Mouse (Mus musculus) heart, embryonic 14.5 days (tissue): ENCODE results near the gene Scn3b. TPM values are rescaled to one million over a fixed set of nuclear protein-coding genes. Genes with fewer than 3 reads are reported as not detected.
A peak's percentile ranks its signal among the peaks of the same experiment; 100 is the strongest.

Source experiments
- ATAC-seq: fragments of 200-750 bp; cut with Nextera tagmentation; 2 replicates; pipeline ENCODE4 v1.8.0; 2017; ENCODE audit warnings: low read depth, moderate TSS enrichment; ENCODE audit not compliant: insufficient number of reproducible peaks, insufficient read depth, low FRiP score
- H3K27ac ChIP-seq, 2 experiments: fragments of 200-500 bp in 1 of 2; fragments of 300-500 bp in 1 of 2; sonication (generic) in 1 of 2; replicated peaks in 1 of 2; 2 replicates each; pipeline ENCODE4 v1.5.1; 2012 to 2014; ENCODE audit warnings: low read depth in 2 of 2, low read length in 2 of 2, control low read depth in 1 of 2, mild to moderate bottlenecking in 1 of 2, mixed read lengths in 1 of 2; ENCODE audit not compliant: control insufficient read depth in 1 of 2, insufficient read depth in 1 of 2
- H3K27me3 ChIP-seq: fragments of 300-500 bp; sonication (generic); 2 replicates; pipeline ENCODE4 v1.6.1; 2014; ENCODE audit warnings: mild to moderate bottlenecking, low read length, control low read depth; ENCODE audit not compliant: control insufficient read depth, insufficient read depth
- H3K36me3 ChIP-seq: fragments of 300-500 bp; sonication (generic); 2 replicates; pipeline ENCODE4 v1.6.1; 2014; ENCODE audit warnings: mild to moderate bottlenecking, control low read depth, low read length, mixed read lengths; ENCODE audit not compliant: control insufficient read depth, insufficient read depth
- H3K4me1 ChIP-seq, 2 experiments: fragments of 200-500 bp in 1 of 2; fragments of 300-500 bp in 1 of 2; sonication (generic) in 1 of 2; 2 replicates each; pipeline ENCODE4 v1.6.1; 2012 to 2014; ENCODE audit warnings: low read length in 2 of 2, control low read depth in 1 of 2, mixed read lengths in 1 of 2; ENCODE audit not compliant: control insufficient read depth in 2 of 2, insufficient read depth in 2 of 2
- H3K4me2 ChIP-seq: fragments of 300-500 bp; sonication (generic); 2 replicates; pipeline ENCODE4 v1.6.1; 2014; ENCODE audit warnings: mild to moderate bottlenecking, low read length
- H3K4me3 ChIP-seq, 2 experiments: fragments of 200-500 bp in 1 of 2; fragments of 300-500 bp in 1 of 2; sonication (generic) in 1 of 2; 2 replicates each; pipeline ENCODE4 v1.5.1; 2012 to 2014; ENCODE audit warnings: low read length in 2 of 2, mild to moderate bottlenecking in 2 of 2, control low read depth in 1 of 2, low read depth in 1 of 2, moderate library complexity in 1 of 2; ENCODE audit not compliant: control insufficient read depth in 1 of 2, insufficient read depth in 1 of 2
- H3K9ac ChIP-seq: fragments of 300-500 bp; sonication (generic); 2 replicates; pipeline ENCODE4 v1.6.1; 2014; ENCODE audit warnings: mild to moderate bottlenecking, low read length
- H3K9me3 ChIP-seq: fragments of 300-500 bp; sonication (generic); 2 replicates; pipeline ENCODE4 v1.6.1; 2016; ENCODE audit warnings: low read length, control low read depth; ENCODE audit not compliant: control insufficient read depth
- WGBS: fragments of 180-500 bp; shearing (Covaris S2); extraction: QIAGEN DNeasy Blood & Tissue Kit; methylation state at CpG from one replicate; pipeline ENCODE4 v1.1.7; 2014; 5-methylcytosine and 5-hydroxymethylcytosine counted together
- polyA plus RNA-seq: library from polyadenylated mRNA; unstranded; fragments of >200 nt; fragmentation: Nextera tagmentation; extraction: Ambion mirVana; gene quantifications from 2 replicates; pipeline ENCODE4 v1.2.1, GENCODE M21; 2014

Gene Scn3b
- polyA plus RNA-seq, 1 experiment from 2014 or later, result 1.5 TPM

- 84% methylated on average over 8 of the region's 8 CpGs for WGBS
- H3K9ac ChIP-seq, result no peak overlapping the region
- H3K27ac ChIP-seq, result peak overlapping the region in 1 of 2 experiments; percentile 34; a peak in 2 of 4 replicates
- H3K4me2 ChIP-seq, result no peak overlapping the region
- H3K27me3 ChIP-seq, result no peaks in the 10 kb centered on the region
- H3K4me3 ChIP-seq, result no peak overlapping the region
- ATAC-seq, result no peak
- no peaks in the 10 kb centered on the region for H3K9me3 ChIP-seq
- peaks cover 7% of the 10 kb centered on the region for H3K36me3 ChIP-seq
- H3K4me1 ChIP-seq, result peaks cover 24 to 36% of the 10 kb centered on the region in 2 experiments
These were observed 51.4 kb downstream of the Scn3b start for GRCm38 (mm10) chr9:40320405-40320804.

- WGBS, result 51% methylated on average over 12 of the region's 12 CpGs
- Histone ChIP-seq H3K36me3 (peaks cover 5% of the 10 kb centered on the region; the same call in 1 of the 2 replicates), H3K9me3 (no peaks in the 10 kb centered on the region), H3K4me1 (peaks cover 31 to 43% of the 10 kb centered on the region in 2 experiments), H3K27me3 (no peaks in the 10 kb centered on the region), H3K4me3 (no peak overlapping the region), H3K9ac (no peak overlapping the region), H3K27ac (peak overlapping the region; percentile 34 to 52), H3K4me2 (0 out of 2 replicates have a peak overlapping the region, but pooled peaks have one; percentile 2)
- ATAC-seq, result peak; percentile 79
These were observed 52.1 kb downstream of the Scn3b start for GRCm38 (mm10) chr9:40320879-40321667.

GRCm38 (mm10) chr9:40321668-40322003 is 52.6 kb downstream of the Scn3b start:
- no peak for ATAC-seq
- peaks cover 36 to 48% of the 10 kb centered on the region in 2 experiments for H3K4me1 ChIP-seq

GRCm38 (mm10) chr9:40322372-40322771 is 53.4 kb downstream of the Scn3b start:
- WGBS, result 83% methylated on average over 3 of the region's 3 CpGs
- ATAC-seq, result no peak
- peaks cover 35 to 49% of the 10 kb centered on the region in 2 experiments for H3K4me1 ChIP-seq

More at GRCm38 (mm10) chr9:40321668-40322003, 52.6 kb downstream of the Scn3b start:
- Histone ChIP-seq H3K27me3 (no peaks in the 10 kb centered on the region), H3K36me3 (peaks cover 5% of the 10 kb centered on the region; the same call in 1 of the 2 replicates), H3K4me3 (no peak overlapping the region), H3K9me3 (no peaks in the 10 kb centered on the region), H3K27ac (no peak overlapping the region), H3K4me2 (no peak overlapping the region), H3K9ac (no peak overlapping the region)
- 71% methylated on average over 3 of the region's 3 CpGs for WGBS

GRCm38 (mm10) chr9:40323171-40323570 is 54.2 kb downstream of the Scn3b start:
- no peak overlapping the region for H3K9ac ChIP-seq
- peaks cover 34 to 45% of the 10 kb centered on the region in 2 experiments for H3K4me1 ChIP-seq
- H3K36me3 ChIP-seq, result no peaks in the 10 kb centered on the region
- 77% methylated on average over 5 of the region's 5 CpGs for WGBS
- H3K4me2 ChIP-seq, result no peak overlapping the region
- no peaks in the 10 kb centered on the region for H3K9me3 ChIP-seq
- no peak for ATAC-seq
- H3K27me3 ChIP-seq, result no peaks in the 10 kb centered on the region
- no peak overlapping the region for H3K4me3 ChIP-seq
- H3K27ac ChIP-seq, result no peak overlapping the region

More at GRCm38 (mm10) chr9:40322372-40322771, 53.4 kb downstream of the Scn3b start:
- Histone ChIP-seq H3K9me3 (no peaks in the 10 kb centered on the region), H3K9ac (no peak overlapping the region), H3K4me2 (no peak overlapping the region), H3K4me3 (no peak overlapping the region), H3K36me3 (peaks cover under 1% of the 10 kb centered on the region; the same call in 1 of the 2 replicates), H3K27me3 (no peaks in the 10 kb centered on the region), H3K27ac (no peak overlapping the region)

- Histone ChIP-seq H3K36me3 (no peaks in the 10 kb centered on the region), H3K4me1 (peaks cover 34 to 45% of the 10 kb centered on the region in 2 experiments), H3K4me3 (no peak overlapping the region), H3K4me2 (no peak overlapping the region), H3K27ac (no peak overlapping the region), H3K9ac (no peak overlapping the region), H3K9me3 (no peaks in the 10 kb centered on the region), H3K27me3 (no peaks in the 10 kb centered on the region)
- WGBS, result 77% methylated on average over 6 of the region's 6 CpGs
- no peak for ATAC-seq
These were observed 54.8 kb downstream of the Scn3b start for GRCm38 (mm10) chr9:40323773-40324172.

- H3K27me3 ChIP-seq, result no peaks in the 10 kb centered on the region
- H3K4me2 ChIP-seq, result no peak overlapping the region
- H3K4me3 ChIP-seq, result no peak overlapping the region
- 75% methylated on average over 4 of the region's 4 CpGs for WGBS
- H3K27ac ChIP-seq, result no peak overlapping the region
- no peaks in the 10 kb centered on the region for H3K36me3 ChIP-seq
- H3K4me1 ChIP-seq, result peaks cover 34 to 45% of the 10 kb centered on the region in 2 experiments
- ATAC-seq, result no peak
- H3K9me3 ChIP-seq, result no peaks in the 10 kb centered on the region
- H3K9ac ChIP-seq, result no peak overlapping the region
These were observed 55.3 kb downstream of the Scn3b start for GRCm38 (mm10) chr9:40324232-40324792.
